Mouse (Mus musculus) duodenum, adult 2 months (tissue): ENCODE results near the gene Rpl15. TPM values are rescaled to one million over a fixed set of nuclear protein-coding genes. Genes with fewer than 3 reads are reported as not detected.

Source experiments
- polyA plus RNA-seq: library from polyadenylated mRNA; depleted of rRNA; stranded (reverse); fragments of >200 nt; gene quantifications from 2 replicates; pipeline ENCODE4 v1.2.3, GENCODE M21; 2012; ENCODE audit warnings: low replicate concordance; rRNA removed

Gene Rpl15
- polyA plus RNA-seq: 95.5 and 125 TPM in 2 replicates

GRCm38 (mm10) chr14:18270529-18271441 lies at the start of gene Rpl15, which contains the start of gene Nkiras1:
Gene Rpl15, minus strand, starts transcription at chr14:18271391.
Gene Nkiras1, plus strand, starts transcription at chr14:18271136.

DNA sequence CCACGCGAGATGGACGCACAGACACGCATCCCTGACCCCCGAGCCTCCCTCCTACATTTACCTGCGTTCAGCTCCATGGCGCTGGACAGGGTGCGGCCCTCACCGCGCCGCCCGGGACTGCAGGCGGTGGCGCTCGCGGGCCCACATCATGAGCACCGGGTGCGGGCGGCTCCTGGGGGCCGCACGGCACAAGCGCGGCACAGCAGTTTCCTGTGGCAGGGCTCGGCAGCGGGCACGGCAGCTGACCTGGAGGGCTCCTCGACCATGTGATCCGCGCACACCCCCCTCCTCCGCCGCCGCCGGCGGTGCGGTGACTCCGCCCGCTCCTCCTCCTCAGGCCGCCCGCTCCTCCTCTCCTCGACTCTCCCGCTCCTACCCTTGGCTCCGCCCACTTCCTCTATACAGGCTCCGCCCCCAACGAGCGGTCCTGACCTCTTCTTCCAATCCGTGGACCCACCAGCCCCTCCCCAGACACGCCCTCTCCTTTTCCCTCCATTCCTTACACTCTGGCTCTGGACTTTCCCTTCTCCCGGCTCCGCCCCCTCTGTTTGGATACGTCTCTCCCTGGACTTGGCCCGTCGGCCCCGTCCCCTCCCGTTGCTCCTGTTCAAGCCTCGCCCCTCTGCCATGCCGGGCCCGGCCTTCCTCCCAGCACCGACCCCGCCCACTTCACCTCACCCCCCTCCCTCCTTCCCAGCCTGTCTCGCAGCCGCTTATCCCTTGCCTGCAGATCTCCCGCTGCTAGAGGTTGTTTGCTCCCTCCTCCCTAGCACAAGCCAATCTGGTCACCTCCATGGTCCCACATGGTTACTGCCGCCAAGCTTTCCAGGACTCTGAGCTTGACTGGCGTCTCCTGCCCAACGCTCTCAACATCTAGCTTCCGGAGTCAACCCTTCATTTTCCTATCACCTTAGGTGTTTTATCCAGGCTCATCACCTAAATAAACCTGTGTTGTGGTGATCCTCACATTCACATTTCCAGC lies 32.1 kb downstream of the Rpl15 start, which contains the start of gene Nr1d2:
Gene Nr1d2 (minus strand): TSS at position 378 of the 982 bp plus-strand sequence.

Other genes starting within 250 kb of the Rpl15 start
- 5.5 and 18.8 TPM in 2 replicates for gene Nr1d2, start 32.3 kb downstream of the Rpl15 start, polyA plus RNA-seq
- gene Nkiras1, start 255 bp downstream of the Rpl15 start, polyA plus RNA-seq: 1.4 and 3.1 TPM in 2 replicates
- gene Ube2e1, start 60.5 kb upstream of the Rpl15 start, polyA plus RNA-seq: 3.5 and 4.6 TPM in 2 replicates